Mouse (Mus musculus) midbrain, embryonic 12.5 days (tissue): Measurements from ENCODE around the gene Lrrc8e. TPM values are rescaled to one million over a fixed set of nuclear protein-coding genes. Genes with fewer than 3 reads are reported as not detected.

Source experiments
- ATAC-seq: fragments of 200-750 bp; cut with Nextera tagmentation; 2 replicates; pipeline ENCODE4 v1.8.0; 2017; ENCODE audit warnings: low read depth, moderate TSS enrichment, moderate library complexity; ENCODE audit not compliant: low FRiP score
- H3K27ac ChIP-seq: fragments of 300-500 bp; sonication (generic); replicated peaks from 2 replicates; pipeline ENCODE4 v1.5.1; 2016; ENCODE audit warnings: mild to moderate bottlenecking
- H3K27me3 ChIP-seq: fragments of 300-500 bp; sonication (generic); 2 replicates; pipeline ENCODE4 v1.6.1; 2016; ENCODE audit warnings: mild to moderate bottlenecking
- H3K36me3 ChIP-seq: fragments of 300-500 bp; sonication (generic); 2 replicates; pipeline ENCODE4 v1.6.1; 2016
- H3K4me1 ChIP-seq: fragments of 300-500 bp; sonication (generic); 2 replicates; pipeline ENCODE4 v1.6.1; 2016
- H3K4me2 ChIP-seq: fragments of 300-500 bp; sonication (generic); replicated peaks from 2 replicates; pipeline ENCODE4 v1.6.1; 2016; ENCODE audit warnings: mild to moderate bottlenecking, moderate library complexity
- H3K4me3 ChIP-seq: fragments of 300-500 bp; sonication (generic); 2 replicates; pipeline ENCODE4 v1.5.1; 2016; ENCODE audit warnings: mild to moderate bottlenecking
- H3K9ac ChIP-seq: fragments of 300-500 bp; sonication (generic); replicated peaks from 2 replicates; pipeline ENCODE4 v1.6.1; 2016; ENCODE audit warnings: mild to moderate bottlenecking, moderate library complexity
- H3K9me3 ChIP-seq: fragments of 300-500 bp; sonication (generic); 2 replicates; pipeline ENCODE4 v1.6.1; 2016; ENCODE audit warnings: mild to moderate bottlenecking
- whole genome bisulfite sequencing: fragments of 180-500 bp; shearing (Covaris S2); methylation state at CpG from one replicate; pipeline ENCODE4 v1.1.7; 2016; 5-methylcytosine and 5-hydroxymethylcytosine counted together
- polyA plus RNA-seq: library from polyadenylated mRNA; unstranded; fragments of >200 nt; fragmentation: Nextera tagmentation; extraction: Ambion mirVana; gene quantifications from 2 replicates; pipeline ENCODE4 v1.2.1, GENCODE M21; 2016

Gene Lrrc8e
- polyA plus RNA-seq, 1 experiment from 2014 or later, result 0.13 TPM

- WGBS, result 91% methylated on average over 8 of the region's 8 CpGs
- H3K9ac ChIP-seq, result no peak overlapping the region
- peaks cover 10% of the 10 kb centered on the region for H3K4me1 ChIP-seq
- H3K9me3 ChIP-seq, result no peaks in the 10 kb centered on the region
- no peak overlapping the region for H3K4me3 ChIP-seq
- H3K36me3 ChIP-seq, result peaks cover 86% of the 10 kb centered on the region
- H3K4me2 ChIP-seq, result no peak overlapping the region
- no peaks in the 10 kb centered on the region for H3K27me3 ChIP-seq
- no peak overlapping the region for H3K27ac ChIP-seq
- no peak for ATAC-seq
Observed at GRCm38 (mm10) chr8:4263105-4263791, 36.6 kb downstream of the Lrrc8e start.

DNA sequence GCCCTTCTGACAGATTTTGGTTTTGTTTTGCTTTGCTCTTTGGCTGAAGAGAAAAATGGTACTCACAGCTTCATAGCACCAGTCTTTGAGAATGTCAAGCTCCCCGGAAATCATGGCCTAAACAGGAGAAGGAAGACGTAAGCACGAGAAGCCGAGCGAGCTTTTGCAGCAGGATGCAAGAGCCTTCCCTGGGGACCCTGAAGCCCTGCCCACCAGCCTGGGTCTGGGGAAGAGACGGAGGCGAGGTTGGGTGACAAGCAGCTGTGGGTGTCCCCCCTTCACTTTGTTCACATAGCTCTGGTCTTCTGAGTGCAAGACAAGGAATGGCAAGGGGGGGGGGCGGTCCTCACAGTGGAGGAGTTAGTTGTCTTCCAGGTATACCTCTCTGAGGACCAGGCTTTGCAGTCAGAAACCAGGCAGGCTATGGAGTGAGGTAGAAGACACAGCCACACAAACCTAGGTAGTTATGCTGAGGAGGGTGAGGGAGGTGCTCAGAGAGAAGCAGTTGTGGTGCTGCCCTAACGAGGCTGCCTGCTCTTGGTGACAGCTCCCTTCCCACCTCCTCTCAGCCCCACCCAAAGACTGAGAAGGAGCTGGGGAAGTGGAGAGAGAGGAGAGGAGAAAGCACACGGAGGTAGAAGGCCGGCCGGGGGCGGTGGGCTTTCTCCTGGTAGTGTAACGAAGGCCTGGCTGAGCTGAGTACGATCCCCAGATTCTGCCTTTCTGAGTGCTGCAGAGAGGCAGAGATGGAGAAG lies 38.7 kb downstream of the Lrrc8e start:
- Histone ChIP-seq H3K9me3 (no peaks in the 10 kb centered on the region), H3K27me3 (no peaks in the 10 kb centered on the region), H3K36me3 (peaks cover 98% of the 10 kb centered on the region), H3K9ac (no peak overlapping the region), H3K4me3 (no peak overlapping the region), H3K4me2 (no peak overlapping the region), H3K27ac (no peak overlapping the region), H3K4me1 (no peaks in the 10 kb centered on the region)
- ATAC-seq, result no peak
- 93% methylated on average over 15 of the region's 15 CpGs for WGBS

DNA sequence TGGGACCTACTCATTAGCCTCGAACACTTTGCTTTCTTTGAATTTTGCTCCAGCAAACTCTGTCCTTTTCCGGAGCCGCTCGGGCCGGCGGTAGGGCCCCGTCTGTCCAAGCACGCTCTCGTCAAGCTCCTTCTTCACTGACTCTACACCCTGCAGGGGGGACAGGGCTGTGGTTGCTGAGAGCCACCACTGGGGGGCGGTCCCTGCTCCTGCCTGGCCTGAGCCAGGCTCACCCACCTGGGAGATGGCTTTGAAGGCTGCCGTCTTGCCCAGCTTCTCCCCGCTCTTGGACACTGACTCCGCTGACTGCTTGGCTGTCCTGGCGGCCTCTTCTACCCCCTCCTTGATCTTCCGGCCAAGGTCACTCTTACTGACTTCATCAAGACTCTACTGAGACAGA lies 41.0 kb downstream of the Lrrc8e start:
- no peaks in the 10 kb centered on the region for H3K27me3 ChIP-seq
- 0 out of 2 replicates have a peak, but pooled peaks have one; percentile 47 for ATAC-seq
- H3K4me3 ChIP-seq, result no peak overlapping the region
- H3K4me1 ChIP-seq, result no peaks in the 10 kb centered on the region
- peaks cover 94% of the 10 kb centered on the region for H3K36me3 ChIP-seq
- 77% methylated on average over 15 of the region's 15 CpGs for WGBS
- no peak overlapping the region for H3K27ac ChIP-seq
- H3K9me3 ChIP-seq, result no peaks in the 10 kb centered on the region
- no peak overlapping the region for H3K9ac ChIP-seq
- H3K4me2 ChIP-seq, result no peak overlapping the region

DNA sequence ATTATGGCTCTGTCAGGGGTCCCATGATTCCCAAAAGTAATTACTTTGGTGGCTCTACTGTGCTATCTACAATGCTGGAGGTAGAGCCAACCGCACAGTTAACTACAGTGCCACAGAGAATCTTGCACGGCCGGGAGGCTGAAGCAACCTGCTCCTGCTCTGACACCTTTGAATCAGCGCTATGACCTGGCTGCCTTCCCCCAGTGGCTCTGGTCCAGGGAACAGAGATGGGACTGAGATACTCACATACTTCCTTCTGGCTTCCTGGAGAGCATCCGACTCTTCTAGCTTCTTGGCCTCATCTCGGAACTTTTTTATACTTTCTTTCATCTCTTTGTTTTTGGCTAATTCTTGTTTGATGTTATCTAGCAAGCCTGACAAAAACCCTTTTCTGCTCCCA lies 43.0 kb downstream of the Lrrc8e start:
- Histone ChIP-seq H3K4me1 (peaks cover 3% of the 10 kb centered on the region; the same call in 1 of the 2 replicates), H3K27me3 (no peaks in the 10 kb centered on the region), H3K9me3 (no peaks in the 10 kb centered on the region), H3K27ac (no peak overlapping the region), H3K4me2 (no peak overlapping the region), H3K9ac (no peak overlapping the region), H3K4me3 (no peak overlapping the region), H3K36me3 (peaks cover 84% of the 10 kb centered on the region)
- 94% methylated on average over 6 of the region's 6 CpGs for WGBS
- ATAC-seq, result no peak

DNA sequence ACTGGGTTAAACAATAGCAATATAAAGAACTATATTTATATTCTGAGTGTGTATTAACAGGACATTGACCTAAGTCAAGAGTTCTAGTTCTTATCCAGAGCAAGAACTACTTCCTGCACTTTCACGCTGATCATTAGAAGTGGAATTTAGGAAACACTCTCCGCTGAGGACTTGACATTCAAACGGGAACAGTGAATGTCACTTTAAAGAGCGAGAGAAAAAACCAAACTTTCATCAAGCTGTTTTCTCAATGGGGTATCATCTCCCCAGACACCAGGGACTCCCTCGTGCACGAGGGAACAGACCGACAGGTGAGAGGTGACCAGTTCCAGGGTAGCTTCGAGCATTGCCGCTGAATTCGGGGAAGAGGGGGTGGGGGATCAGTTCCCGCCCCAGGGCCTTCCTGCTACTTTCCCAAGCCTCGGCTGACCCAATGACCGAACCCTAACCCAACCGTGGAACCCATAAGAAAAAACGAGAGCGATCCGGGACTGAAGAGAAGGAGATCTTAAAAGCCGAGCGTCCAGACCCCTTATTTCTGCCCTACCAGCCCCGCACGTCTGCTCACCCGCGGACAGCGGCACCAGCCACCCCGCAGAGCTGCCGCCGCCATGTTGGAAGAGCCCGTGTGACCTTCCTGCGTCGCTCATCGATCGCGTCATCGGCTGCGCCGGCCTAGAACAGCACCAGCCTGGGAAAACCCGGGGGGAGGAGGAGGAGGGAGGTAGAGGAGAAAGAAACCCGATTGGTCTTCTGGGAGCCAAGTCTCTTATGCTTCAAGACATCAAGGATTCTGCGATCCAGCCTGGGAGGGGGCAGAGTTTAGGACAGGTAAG lies 48.9 kb downstream of the Lrrc8e start, which contains the start of gene Timm44:
TSS of gene Timm44 (minus strand) at position 639 of the 836 bp plus-strand sequence.
- under 1% methylated on average over 39 of the region's 39 CpGs for WGBS
- H3K27ac ChIP-seq, result peak within 1 kb of the TSS; percentile 78
- H3K4me2 ChIP-seq, result peak within 1 kb of the TSS; percentile 66
- H3K9ac ChIP-seq, result peak within 1 kb of the TSS; percentile 76
- H3K27me3 ChIP-seq, result no peaks in the 10 kb centered on the region
- H3K9me3 ChIP-seq, result no peaks in the 10 kb centered on the region
- H3K4me3 ChIP-seq, result peak within 1 kb of the TSS; percentile 77
- H3K36me3 ChIP-seq, result peaks cover 26% of the 10 kb centered on the region; the same call in 1 of the 2 replicates
- peak; percentile 98 for ATAC-seq
- peaks cover 10% of the 10 kb centered on the region for H3K4me1 ChIP-seq

GRCm38 (mm10) chr8:4276111-4276465 lies 49.5 kb downstream of the Lrrc8e start:
- no peak for ATAC-seq
- WGBS, result 34% methylated on average over 9 of the region's 9 CpGs

More at GRCm38 (mm10) chr8:4276111-4276465, 49.5 kb downstream of the Lrrc8e start:
- H3K27ac ChIP-seq, result peak overlapping the region; percentile 78
- peaks cover 10% of the 10 kb centered on the region for H3K4me1 ChIP-seq
- peaks cover 20% of the 10 kb centered on the region; the same call in 1 of the 2 replicates for H3K36me3 ChIP-seq
- peak overlapping the region; percentile 76 for H3K9ac ChIP-seq
- no peaks in the 10 kb centered on the region for H3K9me3 ChIP-seq
- no peaks in the 10 kb centered on the region for H3K27me3 ChIP-seq
- peak overlapping the region; percentile 77 for H3K4me3 ChIP-seq
- peak overlapping the region; percentile 66 for H3K4me2 ChIP-seq

Other genes with a start within 250 kb of the Lrrc8e start
- not detected in 2 replicates for gene Cd209f, start 121.0 kb upstream of the Lrrc8e start, polyA plus RNA-seq
- gene Cd209g, start 92.7 kb upstream of the Lrrc8e start, polyA plus RNA-seq, result not detected in 2 replicates
- gene Evi5l, start 60.3 kb upstream of the Lrrc8e start, polyA plus RNA-seq, result 60.4 and 64.5 TPM in 2 replicates
- gene Prr36, start 9.4 kb upstream of the Lrrc8e start, polyA plus RNA-seq, result 37.1 and 47.6 TPM in 2 replicates
- gene Map2k7, start 11.9 kb downstream of the Lrrc8e start, polyA plus RNA-seq, result 45.1 and 48.4 TPM in 2 replicates
- 1.5 and 1.6 TPM in 2 replicates for gene Gm49320, start 12.0 kb downstream of the Lrrc8e start, polyA plus RNA-seq
- 5.0 and 5.3 TPM in 2 replicates for gene Tgfbr3l, start 21.4 kb downstream of the Lrrc8e start, polyA plus RNA-seq
- gene Snapc2, start 26.3 kb downstream of the Lrrc8e start, polyA plus RNA-seq, result 61.9 and 63.0 TPM in 2 replicates
- gene Ctxn1, start 32.4 kb downstream of the Lrrc8e start, polyA plus RNA-seq, result 170 TPM in 2 replicates
- gene Timm44, start 49.1 kb downstream of the Lrrc8e start, polyA plus RNA-seq, result 54.9 and 57.8 TPM in 2 replicates
- 23.0 and 24.8 TPM in 2 replicates for gene Ccl25, start 98.4 kb downstream of the Lrrc8e start, polyA plus RNA-seq
- 294 and 302 TPM in 2 replicates for gene Elavl1, start 98.6 kb downstream of the Lrrc8e start, polyA plus RNA-seq